Mouse (Mus musculus) MEL (cell line): Measurements from ENCODE around the gene Vamp8. TPM values are rescaled to one million over a fixed set of nuclear protein-coding genes. Genes with fewer than 3 reads are reported as not detected.

ENCODE experiments used
- DNase-seq: peaks from one replicate; pipeline ENCODE4 v3.0.0; 2011; ENCODE audit warnings: low read depth, low spot score
- H3K27ac ChIP-seq: 2 replicates; pipeline ENCODE4 v1.5.1; 2012; ENCODE audit warnings: low read depth, mild to moderate bottlenecking, control low read depth, low read length, moderate library complexity; ENCODE audit not compliant: control insufficient read depth
- H3K27me3 ChIP-seq, 2 experiments: fragments of 150-350 bp in 1 of 2; sonication (generic) in 1 of 2; 2 replicates each; pipeline ENCODE4 v1.6.1; 2012; ENCODE audit warnings: low read length in 2 of 2, mild to moderate bottlenecking in 2 of 2, improper control_type of control experiment in 1 of 2, moderate library complexity in 1 of 2; ENCODE audit not compliant: insufficient read depth in 2 of 2, control insufficient read depth in 1 of 2
- H3K36me3 ChIP-seq, 2 experiments: 2 replicates each; pipeline ENCODE4 v1.6.1; 2012 to 2014; ENCODE audit warnings: low read length in 2 of 2, improper control_type of control experiment in 1 of 2, inconsistent platforms in 1 of 2, mild to moderate bottlenecking in 1 of 2; ENCODE audit not compliant: insufficient read depth in 2 of 2, control insufficient read depth in 1 of 2
- H3K4me1 ChIP-seq, 2 experiments: fragments of 150-350 bp in 1 of 2; sonication (generic) in 1 of 2; 2 replicates each; pipeline ENCODE4 v1.6.1; 2012; ENCODE audit warnings: low read length in 2 of 2, improper control_type of control experiment in 1 of 2, mild to moderate bottlenecking in 1 of 2; ENCODE audit not compliant: insufficient read depth in 2 of 2, control insufficient read depth in 1 of 2
- H3K4me3 ChIP-seq, 2 experiments: fragments of 150-350 bp in 1 of 2; sonication (generic) in 1 of 2; 2 replicates each; pipeline ENCODE4 v1.5.1; 2012; ENCODE audit warnings: low read depth in 2 of 2, low read length in 2 of 2, mild to moderate bottlenecking in 2 of 2, moderate library complexity in 2 of 2, control low read depth in 1 of 2, improper control_type of control experiment in 1 of 2; ENCODE audit not compliant: control insufficient read depth in 1 of 2, insufficient read depth in 1 of 2
- H3K79me2 ChIP-seq: 2 replicates; pipeline ENCODE4 v1.6.1; 2012; ENCODE audit warnings: mild to moderate bottlenecking, low read length, moderate library complexity; ENCODE audit not compliant: control insufficient read depth, poor library complexity, insufficient read depth
- H3K9ac ChIP-seq: 2 replicates; pipeline ENCODE4 v1.6.1; 2012; ENCODE audit warnings: low read depth, mild to moderate bottlenecking, control low read depth, low read length, moderate library complexity; ENCODE audit not compliant: control insufficient read depth, poor library complexity, severe bottlenecking
- H3K9me3 ChIP-seq: fragments of 150-350 bp; sonication (generic); replicated peaks from 2 replicates; pipeline ENCODE4 v1.6.1; 2012; ENCODE audit warnings: mild to moderate bottlenecking, low read length, improper control_type of control experiment, moderate library complexity; ENCODE audit not compliant: insufficient read depth
- CTCF ChIP-seq, 3 experiments: IDR thresholded peaks in 2 of 3; conservative IDR thresholded peaks in 1 of 3; 2 replicates each; pipeline ENCODE4 v1.5.1; 2011 to 2012; ENCODE audit warnings: low read length in 3 of 3, low read depth in 2 of 3, mild to moderate bottlenecking in 2 of 3, improper control_type of control experiment in 1 of 3, inconsistent platforms in 1 of 3, mixed read lengths in 1 of 3, moderate library complexity in 1 of 3; ENCODE audit not compliant: control insufficient read depth in 1 of 3, insufficient read depth in 1 of 3, poor library complexity in 1 of 3, severe bottlenecking in 1 of 3
- ETS1 ChIP-seq: IDR thresholded peaks from 2 replicates; pipeline ENCODE4 v1.6.1; 2012; ENCODE audit warnings: low read depth, mild to moderate bottlenecking, inconsistent platforms, low read length, improper control_type of control experiment, moderate library complexity
- GATA1 ChIP-seq: IDR thresholded peaks from 2 replicates; pipeline ENCODE4 v1.6.1; 2011; ENCODE audit warnings: low read depth, low read length, improper control_type of control experiment
- NELFE ChIP-seq: IDR thresholded peaks from 2 replicates; pipeline ENCODE4 v1.6.1; 2011; ENCODE audit warnings: low read depth, low read length, improper control_type of control experiment
- POLR2A ChIP-seq, 2 experiments: IDR thresholded peaks; 2 replicates each; pipeline ENCODE4 v1.6.1; 2011 to 2012; ENCODE audit warnings: low read length in 2 of 2, mild to moderate bottlenecking in 2 of 2, control low read depth in 1 of 2, improper control_type of control experiment in 1 of 2, low read depth in 1 of 2, moderate library complexity in 1 of 2; ENCODE audit not compliant: control insufficient read depth in 1 of 2, insufficient read depth in 1 of 2, poor library complexity in 1 of 2
- POLR2AphosphoS5 ChIP-seq: IDR thresholded peaks from 2 replicates; pipeline ENCODE4 v1.6.1; 2012; ENCODE audit warnings: low read depth, borderline replicate concordance, mild to moderate bottlenecking, inconsistent platforms, low read length, moderate library complexity, mixed read lengths
- RAD21 ChIP-seq: IDR thresholded peaks from 2 replicates; pipeline ENCODE4 v1.6.1; 2011; ENCODE audit warnings: mild to moderate bottlenecking, low read depth, low read length, improper control_type of control experiment
- RCOR1 ChIP-seq: IDR thresholded peaks from 2 replicates; pipeline ENCODE4 v1.6.1; 2012; ENCODE audit warnings: low read depth, mild to moderate bottlenecking, inconsistent platforms, low read length, improper control_type of control experiment
- TAL1 ChIP-seq: IDR thresholded peaks from 2 replicates; pipeline ENCODE4 v1.6.1; 2012; ENCODE audit warnings: mild to moderate bottlenecking, inconsistent platforms, low read length, moderate library complexity, mixed read lengths
- TBP ChIP-seq: IDR thresholded peaks from 2 replicates; pipeline ENCODE4 v1.8.0; 2011; ENCODE audit warnings: low read depth, low read length, improper control_type of control experiment
- UBTF ChIP-seq: IDR thresholded peaks from 2 replicates; pipeline ENCODE4 v1.6.1; 2012; ENCODE audit warnings: low read depth, mild to moderate bottlenecking, inconsistent platforms, low read length, improper control_type of control experiment, moderate library complexity, borderline replicate concordance; ENCODE audit not compliant: insufficient read depth
- ZNF384 ChIP-seq: IDR thresholded peaks from 2 replicates; pipeline ENCODE4 v1.6.1; 2012; ENCODE audit warnings: low read depth, mild to moderate bottlenecking, inconsistent platforms, low read length, improper control_type of control experiment
- polyA plus RNA-seq, 2 experiments: library from polyadenylated mRNA; stranded (reverse) in 1 of 2; unstranded in 1 of 2; fragments of >175 nt in 1 of 2; fragments of >200 nt in 1 of 2; gene quantifications; 2 replicates each; pipeline versions ENCODE4 v1.2.1 to v1.2.4; 2012; ENCODE audit warnings: low replicate concordance in 2 of 2, low read depth in 1 of 2; ENCODE audit not compliant: insufficient read length in 2 of 2, insufficient read depth in 1 of 2, missing spikeins in 1 of 2
- total RNA-seq: library from RNA; depleted of rRNA; stranded (reverse); fragments of 300-350 nt; gene quantifications from 2 replicates; pipeline ENCODE4 v1.2.3, GENCODE M21; 2012

Gene Vamp8
- total and polyA plus RNA-seq, 3 experiments, result 164 to 179 TPM; not detected in 1

DNA sequence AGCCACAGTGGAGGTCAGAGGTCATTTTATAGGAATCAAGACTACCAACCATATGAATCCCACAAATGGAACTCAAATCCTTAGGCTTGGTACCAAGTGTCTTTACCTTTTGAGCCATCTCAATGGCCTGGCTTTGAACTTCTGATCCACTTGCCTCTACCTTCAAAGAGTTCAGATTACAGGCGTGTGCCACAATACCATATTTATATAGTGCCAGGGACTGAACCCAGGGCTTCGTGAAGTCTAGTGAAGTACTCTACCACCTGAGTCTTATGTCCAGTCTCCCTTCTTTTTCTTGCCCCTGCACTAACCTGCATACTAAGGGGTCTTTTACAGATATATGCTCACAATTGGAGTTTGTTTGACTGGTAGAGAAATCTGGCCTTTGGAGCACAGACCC, 3.9 kb downstream of the Vamp8 start:
- H3K4me3 ChIP-seq, result no peak overlapping the region
- peak overlapping the region; percentile 99 for H3K27ac ChIP-seq
- DNase-seq, result peak; percentile 67
- H3K9me3 ChIP-seq, result no peaks in the 10 kb centered on the region
- H3K36me3 ChIP-seq, result peaks cover 2 to 62% of the 10 kb centered on the region in 2 experiments; a peak in 3 of 4 replicates
- H3K4me1 ChIP-seq, result peaks cover 15 to 57% of the 10 kb centered on the region in 2 experiments
- H3K27me3 ChIP-seq, result no peaks in the 10 kb centered on the region
- TF ChIP-seq TBP (0 out of 2 replicates have a peak, but pooled peaks have one; percentile 2), POLR2AphosphoS5 (0 out of 2 replicates have a peak, but pooled peaks have one; percentile 61), CTCF (IDR thresholded peaks at IDR 0.05 in 2 of 3, conservative IDR thresholded peaks at IDR 0.05 in 1 of 3; ENCODE audit: control insufficient read depth in 1 of 3, insufficient read depth in 1 of 3, low read depth in 2 of 3, low read length in 3 of 3, poor library complexity in 1 of 3, severe bottlenecking in 1 of 3) (no peak)
- peak overlapping the region; percentile 26; the same call in 1 of the 2 replicates for H3K9ac ChIP-seq
- peaks cover 61% of the 10 kb centered on the region for H3K79me2 ChIP-seq

DNA sequence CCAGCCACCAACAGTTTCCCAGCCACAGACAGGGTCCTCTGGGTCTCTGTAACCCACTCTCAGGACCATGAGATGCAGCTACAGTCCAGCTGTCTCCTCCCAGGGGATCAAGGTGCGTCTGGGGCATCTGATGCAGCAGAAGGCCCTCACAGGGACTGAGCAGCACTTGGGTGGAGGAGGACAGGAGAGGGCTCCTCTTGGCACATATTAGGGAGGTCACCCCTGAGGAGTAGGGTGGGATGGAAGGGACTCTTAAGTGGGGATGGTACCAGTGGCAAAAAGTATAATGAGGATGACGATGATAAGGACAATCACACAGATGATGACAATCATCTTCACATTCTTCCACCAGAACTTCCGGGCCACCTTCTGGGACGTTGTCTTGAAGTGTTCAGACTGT, 5.2 kb downstream of the Vamp8 start:
- H3K27me3 ChIP-seq, result no peaks in the 10 kb centered on the region
- H3K4me1 ChIP-seq, result peaks cover 15 to 64% of the 10 kb centered on the region in 2 experiments
- peak overlapping the region; percentile 78 for H3K9ac ChIP-seq
- peak overlapping the region; percentile 99 for H3K27ac ChIP-seq
- peak; percentile 80 for DNase-seq
- peak overlapping the region; percentile 49 to 51 for H3K4me3 ChIP-seq
- no peaks in the 10 kb centered on the region for H3K9me3 ChIP-seq
- TF ChIP-seq UBTF, result no peak
- peak; percentile 33 to 71; a peak in 2 of 4 replicates for TF ChIP-seq POLR2A (IDR thresholded peaks at IDR 0.05; ENCODE audit: control insufficient read depth in 1 of 2, insufficient read depth in 1 of 2, low read depth in 1 of 2, low read length in 2 of 2, poor library complexity in 1 of 2)
- TF ChIP-seq POLR2AphosphoS5, result 0 out of 2 replicates have a peak, but pooled peaks have one; percentile 43
- no peak for TF ChIP-seq ZNF384
- no peak for TF ChIP-seq RCOR1
- TF ChIP-seq RAD21, result no peak
- TF ChIP-seq NELFE, result no peak
- peak; percentile 49; the same call in 1 of the 2 replicates for TF ChIP-seq TBP
- peak; percentile 36; the same call in 1 of the 2 replicates for TF ChIP-seq GATA1
- no peak for TF ChIP-seq ETS1
- peaks cover 2 to 66% of the 10 kb centered on the region in 2 experiments; a peak in 3 of 4 replicates for H3K36me3 ChIP-seq
- H3K79me2 ChIP-seq, result peaks cover 60% of the 10 kb centered on the region

DNA sequence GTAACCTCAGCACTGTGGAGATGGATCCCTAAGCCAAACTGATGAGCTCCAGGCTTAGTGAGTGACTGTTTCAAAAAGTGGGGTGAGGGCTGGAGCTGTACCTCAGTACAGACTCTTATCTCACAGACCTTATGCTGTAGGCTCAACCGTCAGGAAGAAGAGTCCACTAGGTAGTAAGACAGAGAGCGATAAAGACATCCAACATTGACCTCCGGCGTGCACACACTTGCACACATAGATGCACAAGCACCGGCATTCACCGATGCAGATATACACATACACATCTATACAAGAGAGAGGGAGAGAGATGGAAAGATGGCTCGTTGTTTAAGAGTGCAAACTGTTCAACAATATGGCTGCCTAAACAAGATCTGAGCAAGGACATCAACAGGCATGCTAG, 6.6 kb downstream of the Vamp8 start:
- H3K27me3 ChIP-seq, result no peaks in the 10 kb centered on the region
- no peak for TF ChIP-seq CTCF (IDR thresholded peaks at IDR 0.05 in 2 of 3, conservative IDR thresholded peaks at IDR 0.05 in 1 of 3; ENCODE audit: control insufficient read depth in 1 of 3, insufficient read depth in 1 of 3, low read depth in 2 of 3, low read length in 3 of 3, poor library complexity in 1 of 3, severe bottlenecking in 1 of 3)
- TF ChIP-seq TBP, result peak; percentile 93
- TF ChIP-seq POLR2AphosphoS5, result peak; percentile 86
- TF ChIP-seq TAL1, result peak; percentile 96
- TF ChIP-seq GATA1, result peak; percentile 97
- peak in 1 of 2 experiments; percentile 75; a peak in 3 of 4 replicates for TF ChIP-seq POLR2A (IDR thresholded peaks at IDR 0.05; ENCODE audit: control insufficient read depth in 1 of 2, insufficient read depth in 1 of 2, low read depth in 1 of 2, low read length in 2 of 2, poor library complexity in 1 of 2)
- H3K4me1 ChIP-seq, result peaks cover 15 to 60% of the 10 kb centered on the region in 2 experiments
- peak overlapping the region; percentile 1 to 34 for H3K4me3 ChIP-seq
- H3K9ac ChIP-seq, result peak overlapping the region; percentile 69
- H3K36me3 ChIP-seq, result peaks cover 2 to 62% of the 10 kb centered on the region in 2 experiments; a peak in 3 of 4 replicates
- peak overlapping the region; percentile 99 for H3K27ac ChIP-seq
- peak; percentile 96 for DNase-seq
- H3K79me2 ChIP-seq, result peaks cover 64% of the 10 kb centered on the region
- no peaks in the 10 kb centered on the region for H3K9me3 ChIP-seq
